39 mouse cellular contexts compared by ENCODE assay signal in genomic region chr6:38083204-38083603, GRCm38 (mm10). TPM values are rescaled to one million over a fixed set of nuclear protein-coding genes. Genes with fewer than 3 reads are reported as not detected.
"Had no signal": no experiment of that assay in that cellular context is flagged by ENCODE, and none has a peak within 500 bp of the region (broad histone marks: within the 10 kb centered on the region; RNA-seq: fewer than 3 reads in every experiment).

No protein-coding gene starts in this region.

- H3K36me3 ChIP-seq: heart, embryonic 13.5 days; heart, embryonic 15.5 days; hindbrain, embryonic 13.5 days; hindbrain, embryonic 15.5 days; limb, embryonic 13.5 days; limb, embryonic 15.5 days; liver, embryonic 12.5 days had no signal

- DNase-seq: gastrocnemius, adult 2 months; gastrocnemius, postnatal 10 days; gastrocnemius, postnatal 25 days; heart, adult 11 months; heart, adult 2 months; heart, postnatal 14 days; heart, postnatal 36 days; kidney, adult 11 months; kidney, adult 2 months; kidney, adult 9 months; kidney, postnatal 14 days; kidney, postnatal 36 days; layer of hippocampus, adult 9-11 months; layer of hippocampus, postnatal 36 days; left cerebral cortex, postnatal 4 days had no signal

- H3K9ac ChIP-seq: heart, embryonic 13.5 days; heart, embryonic 15.5 days; hindbrain, embryonic 13.5 days; hindbrain, embryonic 15.5 days; limb, embryonic 13.5 days; limb, embryonic 15.5 days; liver, embryonic 12.5 days had no signal

- H3K27me3 ChIP-seq: heart, embryonic 13.5 days; heart, embryonic 15.5 days; hindbrain, embryonic 13.5 days; hindbrain, embryonic 15.5 days; limb, embryonic 13.5 days; limb, embryonic 15.5 days; liver, embryonic 12.5 days had no signal

- H3K9me3 ChIP-seq: heart, embryonic 13.5 days; heart, embryonic 15.5 days; hindbrain, embryonic 13.5 days; hindbrain, embryonic 15.5 days; limb, embryonic 13.5 days; limb, embryonic 15.5 days; liver, embryonic 12.5 days had no signal

- ATAC-seq: hindbrain, postnatal 0 days; intestine, embryonic 16.5 days; liver, embryonic 12.5 days had no signal

- H3K4me1 ChIP-seq: hindbrain, embryonic 15.5 days had no signal

- H3K27ac ChIP-seq: gastrocnemius, adult 2 months; heart, adult 2 months; heart, embryonic 13.5 days; heart, embryonic 15.5 days; hindbrain, embryonic 13.5 days; hindbrain, embryonic 15.5 days; hindbrain, postnatal 0 days; limb, embryonic 13.5 days; limb, embryonic 15.5 days; liver, embryonic 12.5 days had no signal

- H3K4me3 ChIP-seq: gastrocnemius, adult 2 months; heart, adult 2 months; heart, embryonic 13.5 days; heart, embryonic 15.5 days; hindbrain, embryonic 13.5 days; hindbrain, embryonic 15.5 days; limb, embryonic 13.5 days; limb, embryonic 15.5 days; liver, embryonic 12.5 days had no signal

- H3K4me2 ChIP-seq: heart, embryonic 11.5 days; heart, embryonic 13.5 days; heart, embryonic 15.5 days; hindbrain, embryonic 13.5 days; hindbrain, embryonic 15.5 days; limb, embryonic 13.5 days; limb, embryonic 15.5 days; liver, embryonic 12.5 days had no signal

RNA-seq across cellular contexts. Expression of gene Tmem213, which starts 25.9 kb away (rescaled TPM):
- total RNA-seq: gastrocnemius, adult 2 months; gastrocnemius, postnatal 10 days; gastrocnemius, postnatal 25 days; gastrocnemius, postnatal 4 days; heart, adult 2 months; heart, postnatal 14 days; heart, postnatal 36 days; hematopoietic stem cell, adult 5-6 weeks; hindbrain, postnatal 0 days; layer of hippocampus, adult 18-20 months; layer of hippocampus, adult 8-10 months; layer of hippocampus, postnatal 14 days; layer of hippocampus, postnatal 36 days; left cerebral cortex, adult 18-20 months; left cerebral cortex, adult 8-10 months; left cerebral cortex, postnatal 10 days; left cerebral cortex, postnatal 25 days; left cerebral cortex, postnatal 4 days; liver, adult 2 months had no signal
- polyA plus RNA-seq: heart, adult 2 months; heart, embryonic 11.5 days; heart, embryonic 13.5 days; heart, postnatal 0 days; hindbrain, embryonic 11.5 days; hindbrain, embryonic 13.5 days; hindbrain, embryonic 15.5 days; hindbrain, postnatal 0 days; intestine, embryonic 16.5 days; large intestine, adult 2 months; limb, embryonic 11.5 days; liver, adult 2 months; liver, embryonic 12.5 days had no signal

RNA-seq across cellular contexts. Expression of gene Svopl, which starts 36.4 kb away (rescaled TPM):
- total RNA-seq: hematopoietic stem cell, adult 5-6 weeks; hindbrain, postnatal 0 days; left cerebral cortex, adult 18-20 months; left cerebral cortex, postnatal 4 days; liver, adult 2 months had no signal
- polyA plus RNA-seq: liver, adult 2 months had no signal

RNA-seq across cellular contexts. Expression of gene Atp6v0a4, which starts 41.2 kb away (rescaled TPM):
- total RNA-seq: hematopoietic stem cell, adult 5-6 weeks had no signal
- polyA plus RNA-seq: hindbrain, embryonic 11.5 days; limb, embryonic 11.5 days had no signal
